Comparison of ENCODE assay signal across 18 mouse cellular contexts in genomic region chr5:34319491-34320034, GRCm38 (mm10). TPM values are rescaled to one million over a fixed set of nuclear protein-coding genes. Genes with fewer than 3 reads are reported as not detected.
"Had no signal": no experiment of that assay in that cellular context is flagged by ENCODE, and none has a peak within 500 bp of the region (broad histone marks: within the 10 kb centered on the region; RNA-seq: fewer than 3 reads in every experiment).

No protein-coding gene starts in this region.

- H3K36me3 ChIP-seq: limb, embryonic 13.5 days; liver, embryonic 13.5 days; midbrain, embryonic 12.5 days; neural tube, embryonic 13.5 days had no signal

- H3K4me2 ChIP-seq: limb, embryonic 13.5 days; liver, embryonic 13.5 days; midbrain, embryonic 12.5 days; neural tube, embryonic 13.5 days had no signal

- H3K9me3 ChIP-seq: limb, embryonic 13.5 days; liver, embryonic 13.5 days; midbrain, embryonic 12.5 days; neural tube, embryonic 13.5 days had no signal

- ATAC-seq: inflammation-experienced regulatory T-cells, adult 6 months; midbrain, embryonic 16.5 days had no signal

- H3K4me3 ChIP-seq: layer of hippocampus, adult 2 months; limb, embryonic 13.5 days; liver, embryonic 13.5 days; midbrain, embryonic 12.5 days; neural tube, embryonic 13.5 days had no signal

- H3K27ac ChIP-seq: layer of hippocampus, adult 2 months; limb, embryonic 13.5 days; liver, embryonic 13.5 days; midbrain, embryonic 12.5 days; neural tube, embryonic 13.5 days had no signal

- DNase-seq: kidney, adult 9 months; kidney, postnatal 25 days; left cerebral cortex, postnatal 4 days; liver, embryonic 13.5 days; lung, adult 18-20 months; retina, postnatal 1 day; right cerebral cortex, postnatal 4 days; spleen, adult 18-20 months; thymus, adult 2 months; thymus, postnatal 25 days had no signal

- H3K27me3 ChIP-seq: limb, embryonic 13.5 days; midbrain, embryonic 12.5 days; neural tube, embryonic 13.5 days had no signal

- H3K4me1 ChIP-seq: limb, embryonic 13.5 days; liver, embryonic 13.5 days; midbrain, embryonic 12.5 days; neural tube, embryonic 13.5 days had no signal

- H3K9ac ChIP-seq: limb, embryonic 13.5 days; liver, embryonic 13.5 days; midbrain, embryonic 12.5 days; neural tube, embryonic 13.5 days had no signal

RNA-seq across cellular contexts. Expression of gene Cfap99, which starts 31.2 kb away (rescaled TPM):
- total RNA-seq: megakaryocyte-erythroid progenitor cell, adult 5-6 weeks had no signal
- polyA plus RNA-seq: inflammation-experienced regulatory T-cells, adult 6 months; limb, embryonic 13.5 days; liver, embryonic 13.5 days; midbrain, embryonic 12.5 days; neural tube, embryonic 13.5 days; stomach, embryonic 14.5 days; thymus, adult 2 months had no signal

RNA-seq across cellular contexts. Expression of gene Zfyve28, which starts 31.3 kb away (rescaled TPM):
- total RNA-seq: megakaryocyte-erythroid progenitor cell, adult 5-6 weeks had no signal
